Mouse (Mus musculus) B cell, adult 2 months (primary cell): ENCODE data around the gene Sh3d21.

Experiments
- DNase-seq, 2 experiments: peaks; one replicate each; pipeline ENCODE4 v3.0.0; 2022

Sh3d21 gene

GRCm38 (mm10) chr4:126105131-126105783, 58.0 kb downstream of the Sh3d21 start:
- DNase-seq = no peak

DNA sequence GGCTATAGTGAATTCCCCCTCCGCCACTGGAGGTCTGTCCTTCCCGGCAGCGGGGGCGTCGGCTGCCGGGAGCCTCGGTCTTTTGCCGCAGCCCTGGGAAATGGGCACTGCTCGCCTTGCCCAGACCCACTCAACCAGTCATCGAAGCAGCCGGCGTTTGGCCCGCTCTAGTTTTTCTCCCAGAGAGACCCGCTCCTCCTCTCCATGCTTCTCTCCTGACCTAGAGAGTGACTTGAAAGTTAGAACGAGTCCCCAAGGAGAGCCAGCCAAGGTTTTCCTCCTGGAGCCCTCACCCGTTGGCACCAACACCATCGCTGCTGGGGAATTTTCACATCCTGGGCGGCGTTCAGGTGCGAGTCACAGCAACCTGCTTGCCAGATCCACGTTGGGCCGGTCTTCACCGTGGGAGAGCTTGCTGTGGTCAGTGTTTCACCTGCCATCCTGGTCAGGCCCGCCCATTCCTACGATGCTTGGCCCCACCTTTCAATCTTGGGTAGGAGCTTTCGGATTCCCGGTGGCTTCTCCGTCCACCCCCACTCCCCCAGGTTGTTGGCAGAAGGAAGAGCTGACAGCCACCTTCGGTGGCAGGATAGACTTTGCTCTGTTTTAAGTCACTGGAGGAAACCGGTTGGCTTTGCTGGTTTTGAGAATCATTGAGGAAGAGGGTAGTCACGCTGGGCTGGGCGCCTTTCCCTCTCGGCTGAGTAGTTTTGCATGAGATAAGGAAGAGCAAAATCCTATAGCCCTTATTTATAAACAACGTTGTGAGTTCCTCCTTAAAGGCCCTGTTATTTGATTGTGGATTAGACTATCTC, 58.8 kb downstream of the Sh3d21 start:
- DNase-seq = peak; percentile 58 to 63

GRCm38 (mm10) chr4:126103590-126104068, 59.7 kb downstream of the Sh3d21 start, which contains the start of gene Stk40:
Gene Stk40 (plus strand): TSS chr4:126103957.
- DNase-seq = peak; percentile 97 to 98

DNA sequence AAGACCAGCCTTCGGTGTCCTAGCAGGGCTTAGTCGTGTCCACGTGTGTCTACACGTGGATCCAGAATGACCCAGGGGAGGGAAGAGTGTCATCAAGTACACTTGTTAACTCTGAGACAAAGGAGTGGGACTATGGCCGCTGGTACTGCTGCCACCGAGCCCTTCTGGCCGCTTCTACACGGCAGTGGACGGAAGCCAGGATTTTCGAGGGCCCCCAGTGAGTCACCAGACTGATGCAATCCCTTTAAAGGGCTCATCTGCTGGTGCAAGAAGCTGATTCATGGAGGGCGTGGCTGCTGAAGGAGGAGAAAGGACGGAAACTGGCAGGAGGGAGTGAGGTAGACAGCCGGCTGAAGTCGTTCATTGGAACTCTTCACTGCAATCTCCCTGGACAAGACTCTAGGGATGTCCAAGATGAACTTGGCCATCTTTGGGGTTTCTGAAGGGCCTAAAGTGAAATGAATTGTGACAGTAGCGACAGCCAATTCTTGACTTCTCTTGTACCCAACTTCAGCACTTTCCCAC, 60.2 kb downstream of the Sh3d21 start:
- DNase-seq = peak; percentile 43 to 51

DNA sequence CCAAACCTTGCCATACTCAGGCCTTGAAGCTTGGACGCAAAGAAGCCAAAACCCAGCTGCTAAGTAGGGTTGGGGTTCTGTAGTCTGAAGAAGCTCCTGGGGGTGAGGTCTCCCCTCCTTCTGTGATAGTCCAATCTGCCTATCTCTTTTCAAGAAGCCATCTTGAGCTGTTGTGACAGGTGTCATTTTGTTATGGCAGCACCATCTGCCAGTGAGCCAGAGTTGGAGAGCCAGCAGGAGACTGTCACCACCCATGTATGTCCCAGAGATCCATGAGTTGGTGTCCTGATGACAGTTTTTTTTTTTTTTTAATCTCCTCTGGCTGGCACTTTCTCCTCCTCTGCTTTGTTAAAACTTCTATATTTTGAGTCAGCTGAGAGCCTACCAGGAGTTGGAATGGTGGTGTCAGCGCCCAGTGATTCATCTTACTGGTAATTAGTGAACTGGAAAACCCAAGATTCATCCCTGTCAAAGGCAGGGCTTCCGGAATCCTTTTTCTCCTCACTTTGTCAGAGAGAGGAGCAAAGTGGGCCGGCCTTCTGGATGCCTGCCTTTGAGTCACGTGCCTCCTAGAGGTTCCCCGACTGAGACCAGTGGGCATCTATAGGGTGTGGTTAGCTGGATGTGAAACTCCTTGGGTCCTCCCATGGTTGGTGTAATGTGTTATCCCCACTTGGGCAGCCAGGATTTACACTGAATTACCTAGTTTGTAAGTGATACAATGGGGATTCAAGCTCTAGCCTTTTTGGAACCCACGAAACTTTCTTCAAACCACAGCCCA, 61.0 kb downstream of the Sh3d21 start:
- DNase-seq = no peak

- DNase-seq = no peak
Observed at GRCm38 (mm10) chr4:126100764-126101163, 62.5 kb downstream of the Sh3d21 start.
